Mouse (Mus musculus) gonadal fat pad, adult 2 months (tissue): Measurements from ENCODE around the gene Rgcc. TPM values are rescaled to one million over a fixed set of nuclear protein-coding genes. Genes with fewer than 3 reads are reported as not detected.

Experiments used
- DNase-seq: peaks from one replicate; pipeline ENCODE4 v3.0.0-alpha.2; 2012; ENCODE audit warnings: low read depth
- polyA plus RNA-seq: library from polyadenylated mRNA; depleted of rRNA; stranded (reverse); fragments of >200 nt; gene quantifications from 2 replicates; pipeline ENCODE4 v1.2.3, GENCODE M21; 2012

The Rgcc gene
- polyA plus RNA-seq, 1 experiment: 800 TPM

- no peak for DNase-seq
Observed at GRCm38 (mm10) chr14:79300641-79301350, 649 bp downstream of the Rgcc start.

GRCm38 (mm10) chr14:79299796-79300195, 1.6 kb downstream of the Rgcc start:
- no peak for DNase-seq

- no peak for DNase-seq
Observed at GRCm38 (mm10) chr14:79299230-79299629, 2.2 kb downstream of the Rgcc start.

- no peak for DNase-seq
Observed at GRCm38 (mm10) chr14:79298314-79298992, 3.0 kb downstream of the Rgcc start.

- DNase-seq: no peak
Observed at GRCm38 (mm10) chr14:79296836-79297235, 4.6 kb downstream of the Rgcc start.

- no peak for DNase-seq
Observed at GRCm38 (mm10) chr14:79296201-79296600, 5.2 kb downstream of the Rgcc start.

- DNase-seq: no peak
Observed at GRCm38 (mm10) chr14:79295579-79295978, 5.9 kb downstream of the Rgcc start.

GRCm38 (mm10) chr14:79294950-79295349, 6.5 kb downstream of the Rgcc start:
- DNase-seq: no peak

- DNase-seq: no peak
Observed at GRCm38 (mm10) chr14:79294051-79294814, 7.2 kb downstream of the Rgcc start.

GRCm38 (mm10) chr14:79293119-79293780, 8.2 kb downstream of the Rgcc start:
- DNase-seq: no peak

GRCm38 (mm10) chr14:79291629-79292028, 9.8 kb downstream of the Rgcc start:
- DNase-seq: no peak

GRCm38 (mm10) chr14:79290683-79291425, 10.6 kb downstream of the Rgcc start:
- no peak for DNase-seq

- no peak for DNase-seq
Observed at GRCm38 (mm10) chr14:79289909-79290308, 11.5 kb downstream of the Rgcc start.

GRCm38 (mm10) chr14:79288280-79288679, 13.2 kb downstream of the Rgcc start:
- DNase-seq: no peak

- no peak for DNase-seq
Observed at GRCm38 (mm10) chr14:79287251-79287863, 14.1 kb downstream of the Rgcc start.

GRCm38 (mm10) chr14:79285549-79285948, 15.9 kb downstream of the Rgcc start:
- no peak for DNase-seq

GRCm38 (mm10) chr14:79284616-79285015, 16.8 kb downstream of the Rgcc start:
- DNase-seq: no peak

- no peak for DNase-seq
Observed at GRCm38 (mm10) chr14:79283952-79284351, 17.5 kb downstream of the Rgcc start.

- no peak for DNase-seq
Observed at GRCm38 (mm10) chr14:79281894-79282553, 19.4 kb downstream of the Rgcc start.

- DNase-seq: no peak
Observed at GRCm38 (mm10) chr14:79280456-79280855, 21.0 kb downstream of the Rgcc start.
